Mouse (Mus musculus) telencephalon, adult 2 months (tissue): ENCODE data around the gene Mcoln3.
A peak's percentile ranks its signal among the peaks of the same experiment; 100 is the strongest.

Experiments
- DNase-seq: peaks from one replicate; pipeline ENCODE4 v3.0.0-alpha.2; 2011; ENCODE audit warnings: low read depth, low spot score

The Mcoln3 gene

GRCm38 (mm10) chr3:146134834-146135233 is 17.6 kb downstream of the Mcoln3 start:
- no peak for DNase-seq

GRCm38 (mm10) chr3:146135417-146135816 is 18.2 kb downstream of the Mcoln3 start:
- no peak for DNase-seq

- no peak for DNase-seq
These were observed 19.2 kb downstream of the Mcoln3 start for GRCm38 (mm10) chr3:146136422-146136821.

GRCm38 (mm10) chr3:146140276-146140675 is 23.0 kb downstream of the Mcoln3 start:
- no peak for DNase-seq

- DNase-seq, result no peak
These were observed 25.3 kb downstream of the Mcoln3 start for GRCm38 (mm10) chr3:146142523-146142922.

- DNase-seq, result no peak
These were observed 28.3 kb downstream of the Mcoln3 start for GRCm38 (mm10) chr3:146145501-146145900.

- DNase-seq, result peak; percentile 12
These were observed 28.9 kb downstream of the Mcoln3 start for GRCm38 (mm10) chr3:146146131-146146530.

- no peak for DNase-seq
These were observed 32.2 kb downstream of the Mcoln3 start, which contains the start of gene Mcoln2 for GRCm38 (mm10) chr3:146149156-146150057. Mcoln2 (plus strand) TSS chr3:146149833.

- DNase-seq, result no peak
These were observed 32.8 kb downstream of the Mcoln3 start for GRCm38 (mm10) chr3:146150058-146150400.

GRCm38 (mm10) chr3:146150560-146150959 is 33.3 kb downstream of the Mcoln3 start:
- no peak for DNase-seq

GRCm38 (mm10) chr3:146151328-146151727 is 34.1 kb downstream of the Mcoln3 start:
- no peak for DNase-seq

- no peak for DNase-seq
These were observed 34.5 kb downstream of the Mcoln3 start for GRCm38 (mm10) chr3:146151755-146152154.

GRCm38 (mm10) chr3:146152348-146152747 is 35.1 kb downstream of the Mcoln3 start:
- no peak for DNase-seq

GRCm38 (mm10) chr3:146152913-146153312 is 35.7 kb downstream of the Mcoln3 start:
- no peak for DNase-seq

- no peak for DNase-seq
These were observed 36.8 kb downstream of the Mcoln3 start for GRCm38 (mm10) chr3:146153862-146154611.

- no peak for DNase-seq
These were observed 38.7 kb downstream of the Mcoln3 start for GRCm38 (mm10) chr3:146155628-146156576.

GRCm38 (mm10) chr3:146156811-146157210 is 39.6 kb downstream of the Mcoln3 start:
- no peak for DNase-seq

GRCm38 (mm10) chr3:146158039-146158438 is 40.8 kb downstream of the Mcoln3 start:
- DNase-seq, result no peak

GRCm38 (mm10) chr3:146159360-146159759 is 42.1 kb downstream of the Mcoln3 start:
- DNase-seq, result no peak

GRCm38 (mm10) chr3:146162197-146162596 is 44.9 kb downstream of the Mcoln3 start:
- DNase-seq, result no peak

- no peak for DNase-seq
These were observed 52.1 kb downstream of the Mcoln3 start for GRCm38 (mm10) chr3:146169356-146169755.

- DNase-seq, result no peak
These were observed 55.8 kb downstream of the Mcoln3 start for GRCm38 (mm10) chr3:146173030-146173429.
